Mouse (Mus musculus): ENCODE results near the gene Tas2r114.

The Tas2r114 gene

GRCm38 (mm10) chr6:131689963-131690362, at the start of gene Tas2r114:
Gene Tas2r114 (minus strand): TSS chr6:131690063.
- no peak for DNase-seq

DNA sequence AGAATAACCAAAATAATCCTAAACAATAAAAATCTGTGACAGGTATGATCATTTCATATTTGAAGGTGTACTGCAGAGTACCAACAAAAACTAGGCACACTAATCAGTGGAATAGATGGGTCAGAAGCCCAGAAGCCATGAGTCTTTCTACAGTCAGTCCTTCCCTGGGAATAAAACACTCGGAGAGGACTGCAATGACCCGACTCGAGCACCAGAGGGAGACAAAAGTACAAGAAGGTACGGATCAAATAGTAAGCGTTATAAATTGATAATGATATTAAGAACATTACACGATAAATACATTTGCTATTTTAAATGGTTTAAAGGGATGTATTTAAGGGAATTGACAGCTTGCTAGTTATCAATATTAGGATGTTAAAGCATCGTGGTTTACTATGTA, 22.9 kb upstream of the Tas2r114 start:
- DNase-seq: no peak

GRCm38 (mm10) chr6:131687395-131687794, 2.5 kb downstream of the Tas2r114 start, which contains the start of gene Tas2r105:
Gene Tas2r105 (minus strand): TSS chr6:131687495.
- DNase-seq: no peak

DNA sequence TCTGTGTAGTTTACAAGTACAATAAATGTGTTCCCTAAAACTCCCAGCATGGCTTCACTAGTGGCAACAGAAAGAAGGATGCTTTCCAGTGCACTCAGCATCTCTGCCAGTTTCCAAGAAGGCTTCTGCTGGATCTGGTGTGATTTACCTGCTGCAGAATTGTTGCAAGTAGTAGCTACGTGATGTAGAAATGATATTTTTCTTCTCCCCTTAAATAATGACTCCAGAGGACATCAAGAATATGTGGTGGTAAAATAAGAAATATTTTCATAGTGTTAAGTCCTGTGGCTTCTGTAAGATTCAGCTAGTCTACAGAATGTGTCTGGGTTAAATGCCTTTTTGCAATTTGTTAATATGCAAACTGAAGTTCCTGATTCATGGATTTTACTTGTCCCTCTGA, 4.2 kb downstream of the Tas2r114 start, which contains the start of gene Tas2r104:
Tas2r104 (minus strand) TSS at position 101 of the 400 bp plus-strand sequence.
- DNase-seq: no peak

DNA sequence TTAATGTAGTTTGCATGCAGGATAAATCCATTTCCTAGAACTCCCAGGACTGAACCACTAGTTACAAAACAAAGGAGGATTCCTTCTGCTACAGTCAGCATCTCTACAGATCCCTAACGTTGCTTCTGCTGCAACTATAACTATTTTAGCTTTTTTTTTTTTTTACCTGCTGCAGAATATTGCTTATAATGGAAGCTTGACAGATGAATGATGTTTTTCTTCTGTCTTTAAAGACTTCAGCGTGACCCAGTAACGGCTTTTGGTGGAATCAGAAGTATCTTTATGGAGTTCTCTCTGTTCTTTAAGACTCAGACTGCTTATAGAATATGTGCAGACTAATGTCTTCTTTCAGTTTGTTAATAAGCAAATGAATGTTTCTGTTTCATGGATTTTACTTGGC, 11.1 kb downstream of the Tas2r114 start, which contains the start of gene Tas2r106:
Tas2r106 (minus strand) TSS at position 101 of the 400 bp plus-strand sequence.
- DNase-seq: no peak

- DNase-seq: no peak
These were observed 29.8 kb downstream of the Tas2r114 start, which contains the start of gene Tas2r107 for GRCm38 (mm10) chr6:131660049-131660448. Gene Tas2r107 (minus strand): TSS chr6:131660149.
